Mouse (Mus musculus) frontal cortex, postnatal 14 days (tissue): ENCODE measurements around the gene 2210017I01Rik.

Experiments
- DNase-seq, 2 experiments: peaks; one replicate each; pipeline ENCODE4 v3.0.0; 2022; ENCODE audit warnings: low spot score in 2 of 2

Gene 2210017I01Rik

DNA sequence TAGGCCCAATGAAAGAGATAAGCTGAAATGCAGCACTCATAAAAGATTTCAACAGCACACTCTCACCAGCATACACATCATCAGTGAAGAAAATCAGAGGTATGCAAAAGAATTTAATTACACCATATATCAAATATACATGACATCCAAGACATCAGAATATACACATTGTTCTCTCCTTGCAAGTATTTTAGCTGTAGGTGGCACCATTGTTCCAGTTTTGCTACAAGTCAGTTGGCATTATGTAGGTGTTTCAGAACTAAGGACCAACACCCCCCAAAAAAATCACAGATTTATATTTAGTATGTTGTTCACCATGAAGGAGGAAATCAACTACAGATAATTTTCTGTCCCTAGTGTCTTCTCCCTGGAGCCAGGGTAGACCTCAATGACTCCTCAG, 41.9 kb downstream of the 2210017I01Rik start:
- no peak for DNase-seq
